Mouse (Mus musculus) kidney, adult 2 months (tissue): ENCODE data around the gene Map1b.

ENCODE experiments used
- CTCF ChIP-seq: fragments of 200-500 bp; conservative IDR thresholded peaks from 2 replicates; pipeline ENCODE4 v1.5.1; 2011; ENCODE audit warnings: low read depth, mild to moderate bottlenecking, control low read depth, low read length, moderate library complexity, mixed read lengths; ENCODE audit not compliant: insufficient read depth, insufficient read length
- POLR2A ChIP-seq: fragments of 200-500 bp; IDR thresholded peaks from one replicate; pipeline ENCODE4 v1.6.1; 2011; ENCODE audit warnings: low read depth, low read length, control low read depth

GRCm38 (mm10) chr13:99458658-99459386, 57.5 kb downstream of the Map1b start:
- TF ChIP-seq POLR2A: no peak
- TF ChIP-seq CTCF: no peak
